Mouse (Mus musculus): Measurements from ENCODE around the gene Fermt2.

DNA sequence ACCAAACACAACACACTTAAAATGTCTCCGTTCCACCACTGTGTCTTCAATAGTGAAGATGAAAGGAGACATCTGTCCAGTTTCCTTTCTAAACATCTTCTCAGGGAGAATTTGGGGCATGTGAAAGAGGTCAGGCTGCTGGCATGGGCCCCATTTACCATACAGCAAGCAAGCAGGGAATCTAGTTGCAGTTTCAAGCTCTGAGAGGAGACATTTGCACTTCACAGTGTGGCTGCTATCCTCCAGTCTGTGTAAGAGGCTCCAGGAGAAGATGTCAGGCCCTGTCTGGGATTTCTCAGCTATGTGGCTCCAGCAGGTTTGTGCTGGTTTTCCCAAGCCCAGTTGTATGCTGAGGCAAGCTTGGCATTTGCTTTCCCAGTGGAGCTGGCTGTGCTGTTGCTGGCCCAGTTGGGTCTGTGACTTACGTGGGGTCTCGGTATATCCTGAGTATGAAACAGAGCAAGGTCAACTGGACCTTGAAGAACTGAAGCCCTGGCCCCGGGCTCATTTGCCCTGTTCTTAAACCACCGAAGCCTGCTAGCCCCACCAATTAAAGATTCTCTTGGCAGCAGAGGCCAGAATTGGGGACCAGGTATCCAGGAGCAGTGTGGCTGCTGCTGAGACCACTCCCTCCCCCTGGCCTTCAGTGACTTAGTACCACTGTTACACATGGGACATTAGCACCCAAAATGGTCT, 76.2 kb downstream of the Fermt2 start:
- TF ChIP-seq CTCF (IDR thresholded peaks at IDR 0.05; ENCODE audit: low read depth) (no peak), EP300 (optimal IDR thresholded peaks at IDR 0.05) (no peak)

Measured in stomach, postnatal 0 days (tissue).